Mouse (Mus musculus) bone marrow, adult 2 months (tissue): ENCODE results near the gene 4930503B20Rik.

Source experiments
- CTCF ChIP-seq: fragments of 200-500 bp; IDR thresholded peaks from 2 replicates; pipeline ENCODE4 v1.5.1; 2011; ENCODE audit warnings: low read length, control low read depth; ENCODE audit not compliant: control insufficient read depth, insufficient read depth
- POLR2A ChIP-seq: fragments of 200-500 bp; IDR thresholded peaks from 2 replicates; pipeline ENCODE4 v1.6.1; 2011; ENCODE audit warnings: low read depth, mild to moderate bottlenecking, control low read depth, low read length, borderline replicate concordance; ENCODE audit not compliant: control insufficient read depth

GRCm38 (mm10) chr3:146676193-146676592 lies 25.1 kb upstream of the 4930503B20Rik start:
- TF ChIP-seq CTCF (no peak), POLR2A (no peak)
